Mouse (Mus musculus) subcutaneous adipose tissue, adult 2 months (tissue): ENCODE measurements around the gene Tmsb15b1. TPM values are rescaled to one million over a fixed set of nuclear protein-coding genes. Genes with fewer than 3 reads are reported as not detected.

Experiments used
- polyA plus RNA-seq: library from polyadenylated mRNA; depleted of rRNA; stranded (reverse); fragments of >200 nt; gene quantifications from 2 replicates; pipeline ENCODE4 v1.2.3, GENCODE M21; 2012; ENCODE audit warnings: low replicate concordance; rRNA removed

Tmsb15b1 gene
- 2.5 TPM in 1 of 2 replicates, not detected in the other for polyA plus RNA-seq

DNA sequence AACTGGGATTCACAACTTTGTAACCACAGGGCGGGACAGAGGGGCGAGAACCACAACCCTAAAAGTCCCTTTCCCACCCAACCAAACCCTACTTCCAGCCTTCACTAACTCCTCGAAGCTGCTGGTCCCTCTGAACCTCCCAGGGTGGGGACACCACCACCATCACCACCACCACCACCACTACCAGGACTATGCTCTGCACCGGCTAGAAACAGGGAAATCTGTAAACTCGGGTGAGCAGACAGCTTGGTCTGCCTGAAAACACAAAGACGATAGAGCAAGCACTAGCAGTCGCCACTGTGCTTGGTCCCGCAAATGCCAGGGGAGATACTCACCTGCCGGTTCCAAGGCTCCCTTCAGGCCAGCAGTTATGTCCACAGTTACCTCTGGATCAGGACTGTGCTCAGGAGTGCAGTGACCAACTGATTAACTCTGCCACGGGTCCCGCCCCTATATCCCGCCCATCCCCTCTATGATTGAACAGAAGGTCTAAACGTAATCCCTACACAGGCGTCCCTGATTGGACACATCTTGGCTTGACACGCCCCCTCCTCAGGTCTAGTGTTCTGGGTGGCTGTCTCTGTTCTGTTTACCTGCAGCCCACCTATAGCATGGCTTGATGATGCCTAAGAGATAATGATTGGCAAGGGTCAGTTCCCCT, at the start of gene Tmsb15b1, which contains the start of gene Tmsb15l:
Tmsb15b1 (minus strand) TSS at position 451 of the 661 bp plus-strand sequence.
Tmsb15l (minus strand) TSS at position 446 of the 661 bp plus-strand sequence.

DNA sequence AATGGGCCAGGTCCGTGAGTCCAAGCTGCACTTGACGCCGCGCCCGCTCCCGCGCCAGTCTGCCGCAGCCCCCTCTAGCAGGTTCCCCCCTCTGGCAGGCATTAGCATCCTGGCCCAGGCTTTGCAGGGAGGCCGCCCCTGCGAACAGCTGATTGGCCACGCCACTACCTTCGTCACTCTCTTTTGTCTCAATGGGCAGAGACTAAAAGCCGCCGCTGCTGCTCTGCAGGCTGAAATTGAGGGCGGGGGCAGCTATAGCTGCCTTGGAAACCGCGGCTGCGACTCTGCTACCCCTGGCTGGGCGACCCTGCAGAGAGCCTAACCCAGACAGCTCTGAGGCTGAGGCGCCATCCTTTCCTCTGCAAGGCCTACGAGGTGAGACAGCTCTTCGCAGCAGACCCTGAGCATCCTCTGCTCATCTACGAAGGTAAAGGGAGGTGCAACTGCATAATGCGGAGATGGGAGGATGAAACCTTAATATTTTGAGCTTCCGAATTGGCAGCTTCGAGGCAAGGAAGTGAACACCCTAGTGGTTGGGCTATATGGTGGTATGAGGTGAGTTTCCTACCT, 16.4 kb upstream of the Tmsb15b1 start, which contains the start of gene Zcchc18:
Zcchc18 (plus strand) TSS at position 178 of the 570 bp plus-strand sequence.

DNA sequence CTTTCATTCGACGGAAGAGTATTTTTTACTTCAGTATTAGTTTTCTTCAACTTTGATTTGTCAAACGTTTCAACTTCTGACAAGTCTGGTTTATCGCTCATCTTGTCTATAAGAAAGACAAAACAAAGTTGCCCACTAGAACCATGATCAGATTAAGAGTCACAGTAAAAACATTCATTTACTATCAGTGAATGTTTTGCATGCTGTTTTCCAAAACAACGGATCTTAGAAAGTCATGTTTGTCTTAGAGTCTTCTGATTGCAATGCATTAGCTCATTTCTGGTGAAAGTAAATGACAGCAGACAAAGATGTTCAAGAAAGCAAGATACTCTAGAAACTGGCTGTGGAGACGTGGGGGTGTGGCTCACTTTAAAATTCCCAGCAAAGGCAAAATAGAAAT, 1.3 kb downstream of the Tmsb15b1 start, which contains the start of gene Tmsb15b2:
Tmsb15b2 (minus strand) TSS at position 101 of the 400 bp plus-strand sequence.

DNA sequence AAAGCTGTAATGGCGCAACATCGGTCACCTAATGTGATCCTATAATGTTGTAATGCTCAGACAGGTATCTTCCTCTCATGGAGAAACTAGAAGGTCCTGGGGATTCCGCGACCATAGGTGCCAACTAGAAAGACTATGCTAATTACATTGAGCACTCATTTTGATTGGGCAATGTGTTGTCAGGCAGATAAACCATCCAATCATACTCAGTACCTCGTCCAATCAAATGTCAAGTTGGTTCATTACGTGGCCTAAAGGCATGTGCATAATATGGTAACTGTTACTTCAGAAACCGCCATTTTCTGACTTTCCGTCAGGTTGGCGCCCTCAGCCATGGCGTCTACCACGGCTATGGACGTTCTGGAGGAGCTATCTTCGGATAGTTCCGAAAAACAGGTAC, 49.6 kb downstream of the Tmsb15b1 start, which contains the start of gene H2bfm:
H2bfm (plus strand) TSS at position 295 of the 400 bp plus-strand sequence.

Other genes starting within 250 kb of the Tmsb15b1 start
- 57.8 and 91.2 TPM in 2 replicates for gene Morf4l2, start 233.2 kb downstream of the Tmsb15b1 start, polyA plus RNA-seq
- not detected in 2 replicates for gene Glra4, start 196.7 kb downstream of the Tmsb15b1 start, polyA plus RNA-seq
- gene Plp1, start 154.2 kb downstream of the Tmsb15b1 start, polyA plus RNA-seq: 3.9 and 6.1 TPM in 2 replicates
- 0.03 TPM in 1 of 2 replicates, not detected in the other for gene Rab9b, start 108.1 kb downstream of the Tmsb15b1 start, polyA plus RNA-seq
- not detected in 2 replicates for gene H2bfm, start 49.5 kb downstream of the Tmsb15b1 start, polyA plus RNA-seq
- gene Tmsb15b2, start 1.4 kb downstream of the Tmsb15b1 start, polyA plus RNA-seq: not detected in 2 replicates
- 0.23 and 0.62 TPM in 2 replicates for gene Tmsb15l, start within 50 bp of the Tmsb15b1 start, polyA plus RNA-seq
- gene Zcchc18, start 16.3 kb upstream of the Tmsb15b1 start, polyA plus RNA-seq: 0.20 and 1.5 TPM in 2 replicates
- 2.6 and 3.9 TPM in 2 replicates for gene Slc25a53, start 61.4 kb upstream of the Tmsb15b1 start, polyA plus RNA-seq
- 0.56 and 1.2 TPM in 2 replicates for gene Fam199x, start 72.7 kb upstream of the Tmsb15b1 start, polyA plus RNA-seq
- not detected in 2 replicates for gene Esx1, start 145.2 kb upstream of the Tmsb15b1 start, polyA plus RNA-seq